Comparison of ENCODE assay signal across 28 mouse cellular contexts in the genomic region with DNA sequence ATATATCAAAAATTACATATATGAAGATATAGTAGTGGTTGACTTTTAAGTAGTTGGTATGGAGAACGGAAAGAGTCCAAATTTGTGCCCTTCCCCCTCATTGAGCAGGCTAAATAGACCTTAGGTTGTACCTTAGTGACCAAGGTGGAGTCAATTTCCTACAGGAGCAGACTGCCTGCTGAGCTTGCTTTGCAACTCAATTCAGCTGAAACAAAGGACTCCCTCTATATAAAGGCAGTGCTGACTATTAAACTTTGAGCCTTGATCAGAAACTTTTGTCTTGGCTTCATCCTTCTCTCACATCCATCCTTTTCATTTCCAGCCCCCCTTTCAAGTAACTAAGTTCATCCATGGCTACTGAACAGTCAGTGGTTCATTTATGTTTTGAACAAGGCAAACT.
"Had no signal": no experiment of that assay in that cellular context is flagged by ENCODE, and none has a peak within 500 bp of the region (broad histone marks: within the 10 kb centered on the region; RNA-seq: fewer than 3 reads in every experiment).

No protein-coding gene starts in this region.

- H3K4me3 ChIP-seq: limb, embryonic 10.5 days; limb, embryonic 12.5 days; limb, embryonic 13.5 days; limb, embryonic 15.5 days; liver, embryonic 12.5 days; liver, embryonic 13.5 days; liver, embryonic 15.5 days; lung, embryonic 15.5 days; megakaryocyte, embryonic 14.5 days; midbrain, embryonic 10.5 days; midbrain, embryonic 12.5 days; midbrain, embryonic 13.5 days; midbrain, embryonic 15.5 days; myocyte; neural tube, embryonic 12.5 days had no signal

- H3K36me3 ChIP-seq: limb, embryonic 10.5 days; limb, embryonic 12.5 days; limb, embryonic 13.5 days; limb, embryonic 15.5 days; liver, embryonic 12.5 days; liver, embryonic 13.5 days; liver, embryonic 15.5 days; lung, embryonic 15.5 days; midbrain, embryonic 10.5 days; midbrain, embryonic 12.5 days; midbrain, embryonic 13.5 days; midbrain, embryonic 15.5 days; neural tube, embryonic 12.5 days had no signal

- H3K27ac ChIP-seq: limb, embryonic 10.5 days; limb, embryonic 12.5 days; limb, embryonic 13.5 days; limb, embryonic 15.5 days; liver, embryonic 12.5 days; liver, embryonic 13.5 days; liver, embryonic 14.5 days; liver, embryonic 15.5 days; lung, embryonic 15.5 days; macrophage; midbrain, embryonic 10.5 days; midbrain, embryonic 12.5 days; midbrain, embryonic 13.5 days; midbrain, embryonic 15.5 days; neural tube, embryonic 12.5 days had no signal

- H3K4me1 ChIP-seq: limb, embryonic 10.5 days; limb, embryonic 12.5 days; limb, embryonic 13.5 days; limb, embryonic 15.5 days; liver, embryonic 12.5 days; liver, embryonic 13.5 days; liver, embryonic 15.5 days; lung, embryonic 15.5 days; megakaryocyte, embryonic 14.5 days; midbrain, embryonic 12.5 days; midbrain, embryonic 13.5 days; midbrain, embryonic 15.5 days; neural tube, embryonic 12.5 days had no signal

- H3K9ac ChIP-seq: limb, embryonic 12.5 days; limb, embryonic 13.5 days; limb, embryonic 15.5 days; liver, embryonic 12.5 days; liver, embryonic 13.5 days; liver, embryonic 14.5 days; liver, embryonic 15.5 days; liver, postnatal 0 days; lung, embryonic 14.5 days; lung, embryonic 15.5 days; midbrain, embryonic 12.5 days; midbrain, embryonic 13.5 days; midbrain, embryonic 15.5 days; neural tube, embryonic 12.5 days had no signal

- H3K9me3 ChIP-seq: limb, embryonic 10.5 days; limb, embryonic 12.5 days; limb, embryonic 13.5 days; limb, embryonic 15.5 days; liver, embryonic 12.5 days; liver, embryonic 13.5 days; liver, embryonic 15.5 days; lung, embryonic 15.5 days; megakaryocyte, embryonic 14.5 days; midbrain, embryonic 10.5 days; midbrain, embryonic 12.5 days; midbrain, embryonic 13.5 days; midbrain, embryonic 15.5 days; neural tube, embryonic 12.5 days had no signal

- DNase-seq: left cerebral cortex, postnatal 4 days; liver; liver, embryonic 13.5 days; liver, postnatal 0 days; lung, adult 18-20 months; lung, adult 2 months; lung, embryonic 14.5 days; lung, postnatal 10 days; lung, postnatal 14 days; lung, postnatal 36 days; lung, postnatal 4 days; midbrain, embryonic 14.5 days had no signal
